Mouse (Mus musculus): ENCODE measurements around the gene Carhsp1. TPM values are rescaled to one million over a fixed set of nuclear protein-coding genes. Genes with fewer than 3 reads are reported as not detected.

Gene Carhsp1
- total and polyA plus RNA-seq, 3 experiments = 19.5 to 28.0 TPM; not detected in 1

DNA sequence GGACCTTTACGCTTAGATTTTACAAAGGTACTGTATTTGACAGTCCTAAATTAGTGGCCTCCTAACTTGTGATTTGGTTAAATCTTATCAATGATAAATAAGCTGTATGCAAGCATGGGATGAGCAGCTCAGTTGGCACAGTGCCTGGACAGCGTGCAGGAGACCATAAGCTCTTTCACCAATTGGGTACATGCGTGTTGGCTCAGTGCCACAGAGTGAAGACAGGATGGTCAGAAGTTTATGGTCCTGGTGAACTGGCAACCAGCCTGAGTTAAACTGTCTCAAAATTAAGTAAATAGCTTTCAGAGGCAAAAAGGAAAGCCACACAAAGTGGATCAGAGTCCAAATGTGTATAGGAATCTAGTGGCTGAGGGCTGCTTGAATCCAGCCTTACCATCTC, 28.6 kb upstream of the Carhsp1 start:
- Histone ChIP-seq H3K9me3 (replicated peaks; ENCODE audit: insufficient read depth, low read length) (no peaks in the 10 kb centered on the region), H3K79me2 (ENCODE audit: control insufficient read depth, insufficient read depth, low read length, poor library complexity) (no peaks in the 10 kb centered on the region), H3K27me3 (ENCODE audit: control insufficient read depth in 1 of 2, insufficient read depth in 2 of 2, low read length in 2 of 2) (no peaks in the 10 kb centered on the region), H3K9ac (ENCODE audit: control insufficient read depth, low read depth, low read length, poor library complexity, severe bottlenecking) (no peak overlapping the region), H3K36me3 (ENCODE audit: control insufficient read depth in 1 of 2, insufficient read depth in 2 of 2, low read length in 2 of 2) (peaks cover 0 to 47% of the 10 kb centered on the region in 2 experiments; a peak in 2 of 4 replicates), H3K4me1 (ENCODE audit: control insufficient read depth in 1 of 2, insufficient read depth in 2 of 2, low read length in 2 of 2) (no peaks in the 10 kb centered on the region), H3K27ac (ENCODE audit: control insufficient read depth, low read depth, low read length) (no peak overlapping the region), H3K4me3 (ENCODE audit: control insufficient read depth in 1 of 2, insufficient read depth in 1 of 2, low read depth in 2 of 2, low read length in 2 of 2) (no peak overlapping the region)
- DNase-seq (ENCODE audit: low read depth, low spot score) = no peak
- TF ChIP-seq EP300 (IDR thresholded peaks at IDR 0.05; ENCODE audit: low read depth in 1 of 2, low read length in 2 of 2) = no peak
- TF ChIP-seq CHD2 (IDR thresholded peaks at IDR 0.05; ENCODE audit: low read length) = no peak
- no peak for TF ChIP-seq MEF2A (IDR thresholded peaks at IDR 0.05; ENCODE audit: extremely low read depth, insufficient replicate concordance, low read depth, low read length, poor library complexity, severe bottlenecking)
- no peak for TF ChIP-seq GATA1 (IDR thresholded peaks at IDR 0.05; ENCODE audit: low read depth, low read length)
- TF ChIP-seq ZKSCAN1 (IDR thresholded peaks at IDR 0.05; ENCODE audit: low read depth, low read length) = no peak
- no peak for TF ChIP-seq POLR2AphosphoS2 (IDR thresholded peaks at IDR 0.05; ENCODE audit: low read length)
- no peak for TF ChIP-seq TCF12 (IDR thresholded peaks at IDR 0.05; ENCODE audit: low read depth, low read length)
- TF ChIP-seq MYC (IDR thresholded peaks at IDR 0.05; ENCODE audit: low read depth, low read length) = no peak
- no peak for TF ChIP-seq ZC3H11A (IDR thresholded peaks at IDR 0.05; ENCODE audit: low read depth, low read length)
- no peak for TF ChIP-seq SIN3A (IDR thresholded peaks at IDR 0.05; ENCODE audit: low read length)
- no peak for TF ChIP-seq MAZ (IDR thresholded peaks at IDR 0.05; ENCODE audit: low read depth, low read length)
- TF ChIP-seq CTCF (IDR thresholded peaks at IDR 0.05 in 2 of 3, conservative IDR thresholded peaks at IDR 0.05 in 1 of 3; ENCODE audit: control insufficient read depth in 1 of 3, insufficient read depth in 1 of 3, low read depth in 2 of 3, low read length in 3 of 3, poor library complexity in 1 of 3, severe bottlenecking in 1 of 3) = no peak
- no peak for TF ChIP-seq ETS1 (IDR thresholded peaks at IDR 0.05; ENCODE audit: low read depth, low read length)
- TF ChIP-seq POLR2AphosphoS5 (IDR thresholded peaks at IDR 0.05; ENCODE audit: borderline replicate concordance, low read depth, low read length) = no peak
- TF ChIP-seq NRF1 (IDR thresholded peaks at IDR 0.05; ENCODE audit: insufficient read depth, low read depth, low read length, poor library complexity, severe bottlenecking) = no peak

DNA sequence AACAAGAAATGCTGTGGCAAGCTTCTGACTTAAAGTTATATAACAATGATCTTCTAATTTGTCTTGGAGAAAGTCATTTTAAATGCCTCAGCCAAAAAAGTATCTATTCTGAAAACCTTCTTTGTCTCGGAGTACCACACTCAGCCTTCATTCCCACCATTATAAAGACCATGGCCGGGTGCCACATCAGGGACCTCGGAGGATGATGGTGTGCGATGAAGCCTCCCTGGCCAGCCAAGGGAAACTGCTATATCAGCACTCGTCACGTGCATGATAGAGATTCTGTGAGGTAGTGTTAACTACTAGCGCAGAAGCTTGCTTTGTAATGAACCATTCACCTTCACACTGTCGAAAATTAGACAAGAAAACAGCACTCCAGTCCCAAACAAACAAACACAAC, 27.6 kb upstream of the Carhsp1 start:
- TF ChIP-seq MYC (IDR thresholded peaks at IDR 0.05; ENCODE audit: low read depth, low read length) = no peak
- TF ChIP-seq HCFC1 (IDR thresholded peaks at IDR 0.05; ENCODE audit: low read depth, low read length) = no peak
- TF ChIP-seq TAL1 (IDR thresholded peaks at IDR 0.05; ENCODE audit: low read length) = no peak
- TF ChIP-seq SMC3 (IDR thresholded peaks at IDR 0.05; ENCODE audit: low read depth, low read length) = no peak
- no peak for TF ChIP-seq MAX (IDR thresholded peaks at IDR 0.05; ENCODE audit: low read length)
- no peak for TF ChIP-seq JUND (IDR thresholded peaks at IDR 0.05; ENCODE audit: low read depth, low read length)
- TF ChIP-seq NRF1 (IDR thresholded peaks at IDR 0.05; ENCODE audit: insufficient read depth, low read depth, low read length, poor library complexity, severe bottlenecking) = no peak
- TF ChIP-seq TCF12 (IDR thresholded peaks at IDR 0.05; ENCODE audit: low read depth, low read length) = no peak
- TF ChIP-seq MAFK (IDR thresholded peaks at IDR 0.05; ENCODE audit: borderline replicate concordance, low read depth, low read length) = no peak
- no peak for TF ChIP-seq RCOR1 (IDR thresholded peaks at IDR 0.05; ENCODE audit: low read depth, low read length)
- TF ChIP-seq SIN3A (IDR thresholded peaks at IDR 0.05; ENCODE audit: low read length) = no peak
- TF ChIP-seq UBTF (IDR thresholded peaks at IDR 0.05; ENCODE audit: borderline replicate concordance, insufficient read depth, low read depth, low read length) = no peak
- TF ChIP-seq USF2 (IDR thresholded peaks at IDR 0.05; ENCODE audit: borderline replicate concordance in 1 of 2, insufficient read depth in 1 of 2, low read depth in 1 of 2, low read length in 2 of 2) = no peak
- TF ChIP-seq KAT2A (conservative IDR thresholded peaks at IDR 0.05; ENCODE audit: low read depth, low read length) = no peak
- TF ChIP-seq USF1 (IDR thresholded peaks at IDR 0.05; ENCODE audit: low read depth, low read length) = no peak
- TF ChIP-seq MAZ (IDR thresholded peaks at IDR 0.05; ENCODE audit: low read depth, low read length) = no peak
- TF ChIP-seq CTCF (IDR thresholded peaks at IDR 0.05 in 2 of 3, conservative IDR thresholded peaks at IDR 0.05 in 1 of 3; ENCODE audit: control insufficient read depth in 1 of 3, insufficient read depth in 1 of 3, low read depth in 2 of 3, low read length in 3 of 3, poor library complexity in 1 of 3, severe bottlenecking in 1 of 3) = no peak
- no peak for TF ChIP-seq RAD21 (IDR thresholded peaks at IDR 0.05; ENCODE audit: low read depth, low read length)
- TF ChIP-seq ELF1 (IDR thresholded peaks at IDR 0.05; ENCODE audit: low read depth, low read length) = no peak
- no peak overlapping the region for H3K27ac ChIP-seq (ENCODE audit: control insufficient read depth, low read depth, low read length)

More for the DNA sequence above, 27.6 kb upstream of the Carhsp1 start:
- no peak for DNase-seq (ENCODE audit: low read depth, low spot score)
- H3K9me3 ChIP-seq (replicated peaks; ENCODE audit: insufficient read depth, low read length) = no peaks in the 10 kb centered on the region
- no peak overlapping the region for H3K9ac ChIP-seq (ENCODE audit: control insufficient read depth, low read depth, low read length, poor library complexity, severe bottlenecking)
- no peaks in the 10 kb centered on the region for H3K79me2 ChIP-seq (ENCODE audit: control insufficient read depth, insufficient read depth, low read length, poor library complexity)
- no peak overlapping the region for H3K4me3 ChIP-seq (ENCODE audit: control insufficient read depth in 1 of 2, insufficient read depth in 1 of 2, low read depth in 2 of 2, low read length in 2 of 2)
- no peaks in the 10 kb centered on the region for H3K27me3 ChIP-seq (ENCODE audit: control insufficient read depth in 1 of 2, insufficient read depth in 2 of 2, low read length in 2 of 2)
- H3K4me1 ChIP-seq (ENCODE audit: control insufficient read depth in 1 of 2, insufficient read depth in 2 of 2, low read length in 2 of 2) = no peaks in the 10 kb centered on the region
- H3K36me3 ChIP-seq (ENCODE audit: control insufficient read depth in 1 of 2, insufficient read depth in 2 of 2, low read length in 2 of 2) = peaks cover 0 to 44% of the 10 kb centered on the region in 2 experiments; a peak in 2 of 4 replicates

Measured in MEL (cell line).